Mouse (Mus musculus) heart, adult 2 months (tissue): ENCODE results near the gene Rbm6.

Experiments used
- CTCF ChIP-seq: fragments of 200-600 bp; IDR thresholded peaks from 2 replicates; pipeline ENCODE4 v1.8.1; 2022; ENCODE audit warnings: antibody characterized with exemption, mild to moderate bottlenecking, moderate library complexity
- POLR2A ChIP-seq: fragments of 200-500 bp; IDR thresholded peaks from 2 replicates; pipeline ENCODE4 v1.6.1; 2011; ENCODE audit warnings: mild to moderate bottlenecking, low read depth, low read length, control low read depth; ENCODE audit not compliant: insufficient read depth

DNA sequence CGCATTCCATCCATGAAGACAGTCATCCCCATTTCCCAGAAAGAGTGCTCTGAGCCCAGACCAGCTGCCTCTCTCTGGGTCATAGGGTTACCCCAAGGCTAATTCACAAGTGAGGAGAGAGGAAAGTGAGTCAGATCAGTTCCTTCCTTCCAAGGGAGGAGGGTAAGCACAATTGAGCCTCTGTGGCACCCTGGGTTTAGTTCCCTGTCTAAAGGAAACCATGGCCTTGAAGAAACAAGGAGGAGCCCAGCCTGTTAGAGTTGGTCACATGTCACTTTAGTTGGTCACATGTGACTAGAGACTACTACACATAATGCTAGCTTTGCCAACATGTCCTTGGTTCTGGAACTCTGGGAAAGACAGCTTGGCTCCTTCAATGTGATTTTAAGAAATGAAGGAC, 148.2 kb downstream of the Rbm6 start:
- TF ChIP-seq POLR2A: no peak
- no peak for TF ChIP-seq CTCF
